Mouse (Mus musculus) brain, embryonic 14.5 days (tissue): ENCODE results near the gene Rasa3.

Experiments
- CTCF ChIP-seq: fragments of 200-500 bp; IDR thresholded peaks from 2 replicates; pipeline ENCODE4 v1.5.1; 2012; ENCODE audit warnings: inconsistent platforms, mild to moderate bottlenecking, moderate library complexity, borderline replicate concordance; ENCODE audit not compliant: insufficient read depth, insufficient read length; ENCODE audit errors: extremely low read depth
- POLR2A ChIP-seq: fragments of 200-500 bp; IDR thresholded peaks from 2 replicates; pipeline ENCODE4 v1.6.1; 2012; ENCODE audit warnings: mild to moderate bottlenecking, inconsistent platforms, borderline replicate concordance; ENCODE audit not compliant: poor library complexity, insufficient read depth, insufficient read length, severe bottlenecking; ENCODE audit errors: extremely low read depth

DNA sequence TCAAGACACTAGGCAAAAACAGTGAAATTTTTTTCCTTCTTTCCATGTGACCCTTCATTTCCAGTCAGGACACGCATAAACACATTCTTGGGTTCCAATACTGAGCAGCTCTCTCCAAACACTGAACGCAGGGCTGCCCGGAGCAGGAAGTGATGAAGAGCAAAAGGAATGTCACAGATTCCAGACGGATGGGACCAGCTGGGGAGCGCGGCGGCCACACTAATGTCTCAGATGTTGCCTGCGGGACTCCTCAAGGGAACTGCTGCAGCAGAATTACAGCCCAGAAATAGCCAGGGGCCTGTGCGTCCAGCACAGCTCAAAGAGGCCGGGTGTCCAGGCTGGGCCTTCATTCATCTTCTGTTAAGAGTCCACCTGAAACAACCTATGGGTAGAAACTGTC lies 9.0 kb downstream of the Rasa3 start:
- TF ChIP-seq POLR2A = no peak
- TF ChIP-seq CTCF = no peak
